Comparison of ENCODE assay signal across 8 mouse cellular contexts in the genomic region with DNA sequence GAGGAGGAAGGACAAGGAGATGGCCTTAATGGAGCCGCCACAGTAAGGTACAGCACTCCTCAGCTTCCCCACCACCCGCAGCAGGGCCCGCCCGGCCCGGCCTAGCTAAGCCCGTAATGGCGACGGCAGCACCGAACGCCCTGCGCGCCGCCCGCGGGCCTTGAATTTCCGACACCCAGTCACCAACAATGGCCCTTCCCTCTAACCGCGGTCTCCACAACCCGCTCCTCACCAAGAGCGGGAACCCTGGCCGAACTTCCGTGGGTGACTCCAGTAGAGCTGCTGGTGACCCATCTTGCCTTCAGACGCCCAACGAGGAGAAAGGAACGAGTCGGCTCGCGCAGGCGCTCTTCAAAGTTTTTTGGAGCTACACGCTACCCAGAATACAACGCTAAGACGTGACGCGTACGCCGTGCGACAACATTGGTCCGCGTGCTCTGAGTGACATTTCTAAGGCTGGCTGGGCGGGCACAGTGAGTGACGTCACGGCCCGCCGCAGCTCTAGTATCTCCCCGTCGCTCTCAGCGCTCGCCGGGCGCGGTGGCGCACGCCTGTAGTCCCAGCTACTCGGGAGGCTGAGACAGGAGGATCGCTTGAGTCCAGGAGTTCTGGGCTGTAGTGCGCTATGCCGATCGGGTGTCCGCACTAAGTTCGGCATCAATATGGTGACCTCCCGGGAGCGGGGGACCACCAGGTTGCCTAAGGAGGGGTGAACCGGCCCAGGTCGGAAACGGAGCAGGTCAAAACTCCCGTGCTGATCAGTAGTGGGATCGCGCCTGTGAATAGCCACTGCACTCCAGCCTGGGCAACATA. TPM values are rescaled to one million over a fixed set of nuclear protein-coding genes. Genes with fewer than 3 reads are reported as not detected.
DNase-seq lines count a peak whose midpoint lies in the region; ATAC-seq and TF ChIP-seq lines count a peak whose summit lies in the region.
"Not testable (repeated sequence)": the region's sequence is repeated elsewhere in the genome, so short reads cannot be mapped to it uniquely, and the experiment has no call there.

A gene (minus strand): TSS at position 422 of the 813 bp plus-strand sequence.

- H3K4me2 ChIP-seq in embryonic facial prominence, embryonic 13.5 days: peak within 1 kb of the TSS; percentile 67
- H3K4me2 ChIP-seq in limb, embryonic 12.5 days: peak within 1 kb of the TSS; percentile 70
- peak within 1 kb of the TSS; percentile 61 for H3K4me2 ChIP-seq in midbrain, embryonic 15.5 days

- H3K9me3 ChIP-seq in embryonic facial prominence, embryonic 13.5 days; limb, embryonic 12.5 days; midbrain, embryonic 15.5 days: not testable (repeated sequence)

- TF ChIP-seq POLR2A in kidney, adult 2 months (IDR thresholded peaks at IDR 0.05; ENCODE audit: low read depth, low read length): peak; percentile 85
- TF ChIP-seq POLR2A in spleen, adult 2 months (IDR thresholded peaks at IDR 0.05; ENCODE audit: low read depth, low read length): peak; percentile 82

- not testable (repeated sequence) for TF ChIP-seq CTCF in kidney, adult 2 months (conservative IDR thresholded peaks at IDR 0.05; ENCODE audit: insufficient read depth, insufficient read length, low read depth, low read length); spleen, adult 2 months (IDR thresholded peaks at IDR 0.05; ENCODE audit: extremely low read depth, insufficient read depth, insufficient read length, insufficient replicate concordance)

- DNase-seq in 3134 (ENCODE audit: extremely low read depth, insufficient read length, low spot score): peak; percentile 99
- DNase-seq in adrenal gland, postnatal 36 days: peak; percentile 95 to 96
- DNase-seq in heart, adult 18-20 months: peak; percentile 97 to 98
- DNase-seq in kidney, adult 2 months: peak; percentile 99
- DNase-seq in spleen, adult 2 months (ENCODE audit: low read depth in 1 of 2, low spot score in 2 of 2): peak; percentile 93 to 98

- WGBS in embryonic facial prominence, embryonic 13.5 days: under 1% methylated on average over 59 of the region's 68 CpGs
- WGBS in kidney, adult 2 months: under 1% methylated on average over 58 of the region's 68 CpGs
- under 1% methylated on average over 63 of the region's 68 CpGs for WGBS in limb, embryonic 12.5 days
- under 1% methylated on average over 58 of the region's 68 CpGs for WGBS in midbrain, embryonic 15.5 days
- under 1% methylated on average over 62 of the region's 68 CpGs for WGBS in spleen, adult 2 months

- H3K27me3 ChIP-seq in embryonic facial prominence, embryonic 13.5 days; kidney, adult 2 months (replicated peaks; ENCODE audit: control insufficient read depth, insufficient read depth, low read length); limb, embryonic 12.5 days; midbrain, embryonic 15.5 days (replicated peaks); spleen, adult 2 months (ENCODE audit: control insufficient read depth, insufficient read depth, low read length): not testable (repeated sequence)

- peaks cover 20% of the 10 kb centered on the region for H3K36me3 ChIP-seq in embryonic facial prominence, embryonic 13.5 days
- H3K36me3 ChIP-seq in kidney, adult 2 months (ENCODE audit: control insufficient read depth, insufficient read depth, low read length): peaks cover 10% of the 10 kb centered on the region
- H3K36me3 ChIP-seq in limb, embryonic 12.5 days: peaks cover 19% of the 10 kb centered on the region
- peaks cover 11% of the 10 kb centered on the region; the same call in 1 of the 2 replicates for H3K36me3 ChIP-seq in midbrain, embryonic 15.5 days (replicated peaks)
- H3K36me3 ChIP-seq in spleen, adult 2 months (ENCODE audit: control insufficient read depth, insufficient read depth, low read length): not testable (repeated sequence)

- ATAC-seq in embryonic facial prominence, embryonic 13.5 days (ENCODE audit: insufficient number of reproducible peaks, insufficient read depth, low FRiP score, low TSS enrichment, low read depth): peak; percentile 99
- ATAC-seq in limb, embryonic 12.5 days (ENCODE audit: insufficient number of reproducible peaks, insufficient read depth, low FRiP score, low TSS enrichment, low read depth): peak; percentile 99
- ATAC-seq in midbrain, embryonic 15.5 days (replicated peaks): peak; percentile 99

- peak within 1 kb of the TSS; percentile 65 for H3K4me3 ChIP-seq in embryonic facial prominence, embryonic 13.5 days
- peak within 1 kb of the TSS; percentile 83 for H3K4me3 ChIP-seq in kidney, adult 2 months (ENCODE audit: insufficient read depth, low read depth, low read length)
- H3K4me3 ChIP-seq in limb, embryonic 12.5 days (replicated peaks): peak within 1 kb of the TSS; percentile 71
- peak within 1 kb of the TSS; percentile 66 for H3K4me3 ChIP-seq in midbrain, embryonic 15.5 days
- peak within 1 kb of the TSS; percentile 84 for H3K4me3 ChIP-seq in spleen, adult 2 months (ENCODE audit: extremely low read depth, insufficient read depth, insufficient read length)

- H3K9ac ChIP-seq in embryonic facial prominence, embryonic 13.5 days: peak within 1 kb of the TSS; percentile 92
- peak within 1 kb of the TSS; percentile 90 for H3K9ac ChIP-seq in limb, embryonic 12.5 days (replicated peaks)
- H3K9ac ChIP-seq in midbrain, embryonic 15.5 days: peak within 1 kb of the TSS; percentile 78

- not testable (repeated sequence) for H3K4me1 ChIP-seq in embryonic facial prominence, embryonic 13.5 days; kidney, adult 2 months (ENCODE audit: control insufficient read depth, insufficient read depth, low read length); limb, embryonic 12.5 days (replicated peaks); midbrain, embryonic 15.5 days; spleen, adult 2 months (ENCODE audit: control insufficient read depth, insufficient read depth, insufficient read length)

- peak within 1 kb of the TSS; percentile 95 for H3K27ac ChIP-seq in embryonic facial prominence, embryonic 13.5 days
- peak within 1 kb of the TSS; percentile 84 for H3K27ac ChIP-seq in kidney, adult 2 months (ENCODE audit: insufficient read depth, low read depth, low read length)
- peak within 1 kb of the TSS; percentile 94 for H3K27ac ChIP-seq in limb, embryonic 12.5 days
- H3K27ac ChIP-seq in midbrain, embryonic 15.5 days: peak within 1 kb of the TSS; percentile 90
- H3K27ac ChIP-seq in spleen, adult 2 months (ENCODE audit: insufficient read depth, low read length): peak within 1 kb of the TSS; percentile 94

RNA-seq across cellular contexts. Expression of the gene that starts here (rescaled TPM):
- 1,000 to 10,000 TPM; 1,319 to 1,411 TPM for total RNA-seq in adrenal gland, postnatal 36 days (2021)
- polyA plus RNA-seq in embryonic facial prominence, embryonic 13.5 days (2015; fragmentation: Nextera tagmentation; extraction: Ambion mirVana): 2,108 and 2,174 TPM in 2 replicates
- 1,000 to 10,000 TPM; 1,202 to 1,485 TPM for total RNA-seq in heart, adult 18-20 months (2021)
- polyA plus RNA-seq in kidney, adult 2 months (2012; rRNA removed): 1,269 and 1,739 TPM in 2 replicates
- 1,704 and 1,735 TPM in 2 replicates for polyA plus RNA-seq in limb, embryonic 12.5 days (2016; fragmentation: Nextera tagmentation; extraction: Ambion mirVana)
- 1,021 and 1,031 TPM in 2 replicates for polyA plus RNA-seq in midbrain, embryonic 15.5 days (2015; fragmentation: Nextera tagmentation; extraction: Ambion mirVana)
- 1,903 and 2,009 TPM in 2 replicates for polyA plus RNA-seq in spleen, adult 2 months (2012; rRNA removed)

Comparison
In these comparisons a context has a peak if more than half of its experiments do, and no peak if none do; other contexts are left out.
1. Peak in every context shown above with its lines: DNase-seq, ATAC-seq, H3K4me3 ChIP-seq and H3K27ac ChIP-seq.